Mouse (Mus musculus) CH12.LX (cell line): Measurements from ENCODE around the gene Cd200r1. TPM values are rescaled to one million over a fixed set of nuclear protein-coding genes. Genes with fewer than 3 reads are reported as not detected.

Experiments used
- DNase-seq: peaks from one replicate; pipeline ENCODE4 v3.0.0-alpha.2; 2013; ENCODE audit errors: extremely low read depth
- H3K27ac ChIP-seq: 2 replicates; pipeline ENCODE4 v1.5.1; 2012; ENCODE audit warnings: low read depth, mild to moderate bottlenecking, control low read depth, moderate library complexity; ENCODE audit not compliant: insufficient read depth
- H3K27me3 ChIP-seq: replicated peaks from 2 replicates; pipeline ENCODE3; 2012; ENCODE audit warnings: inconsistent platforms
- H3K36me3 ChIP-seq, 2 experiments: replicated peaks in 1 of 2; 2 replicates each; pipeline versions ENCODE3 to v1.6.1; 2012; ENCODE audit warnings: inconsistent platforms in 1 of 2, low read length in 1 of 2, mild to moderate bottlenecking in 1 of 2, mixed read lengths in 1 of 2, moderate library complexity in 1 of 2; ENCODE audit not compliant: control insufficient read depth in 1 of 2, insufficient read depth in 1 of 2
- H3K4me1 ChIP-seq, 2 experiments: 2 replicates each; pipeline ENCODE4 v1.6.1; 2012; ENCODE audit warnings: inconsistent platforms in 1 of 2, moderate library complexity in 1 of 2; ENCODE audit not compliant: insufficient read depth in 2 of 2, control insufficient read depth in 1 of 2
- H3K4me2 ChIP-seq: 2 replicates; pipeline ENCODE4 v1.6.1; 2012; ENCODE audit warnings: low read depth, mild to moderate bottlenecking, control low read depth; ENCODE audit not compliant: poor library complexity, insufficient read depth, severe bottlenecking
- H3K4me3 ChIP-seq, 3 experiments: fragments of 150-350 bp in 1 of 3; sonication (generic) in 1 of 3; replicated peaks in 1 of 3; 2 replicates each; pipeline versions ENCODE3 to v1.5.1; 2011 to 2012; ENCODE audit warnings: low read depth in 2 of 3, low read length in 2 of 3, mild to moderate bottlenecking in 2 of 3, moderate library complexity in 2 of 3, control low read depth in 1 of 3, improper control_type of control experiment in 1 of 3, inconsistent platforms in 1 of 3, mixed read lengths in 1 of 3; ENCODE audit not compliant: poor library complexity in 1 of 3
- H3K79me2 ChIP-seq: replicated peaks from 2 replicates; pipeline ENCODE4 v1.6.1; 2012; ENCODE audit warnings: mild to moderate bottlenecking, moderate library complexity; ENCODE audit not compliant: control insufficient read depth, poor library complexity, insufficient read depth, severe bottlenecking; ENCODE audit errors: extremely low read depth
- H3K9ac ChIP-seq: 2 replicates; pipeline ENCODE4 v1.6.1; 2012; ENCODE audit warnings: low read depth, mild to moderate bottlenecking, control low read depth, moderate library complexity; ENCODE audit not compliant: insufficient read depth
- H3K9me3 ChIP-seq: replicated peaks from 2 replicates; pipeline ENCODE3; 2012; ENCODE audit warnings: low read length, inconsistent platforms, mixed read lengths
- CHD2 ChIP-seq: IDR thresholded peaks from 2 replicates; pipeline ENCODE4 v1.6.1; 2011; ENCODE audit warnings: low read length, improper control_type of control experiment
- CTCF ChIP-seq, 2 experiments: IDR thresholded peaks in 1 of 2; conservative IDR thresholded peaks in 1 of 2; 2 replicates each; pipeline ENCODE4 v1.5.1; 2011 to 2012; ENCODE audit warnings: low read depth in 2 of 2, low read length in 2 of 2, improper control_type of control experiment in 1 of 2, inconsistent platforms in 1 of 2, mild to moderate bottlenecking in 1 of 2, moderate library complexity in 1 of 2
- ELF1 ChIP-seq: IDR thresholded peaks from 2 replicates; pipeline ENCODE4 v1.6.1; 2014; ENCODE audit warnings: low read depth, mild to moderate bottlenecking, inconsistent platforms, low read length, improper control_type of control experiment
- EP300 ChIP-seq: IDR thresholded peaks from 2 replicates; pipeline ENCODE4 v1.6.1; 2011; ENCODE audit warnings: low read length, improper control_type of control experiment
- IRF4 ChIP-seq: IDR thresholded peaks from 2 replicates; pipeline ENCODE4 v1.6.1; 2014; ENCODE audit warnings: low read depth, mild to moderate bottlenecking, inconsistent platforms, low read length, improper control_type of control experiment
- JUN ChIP-seq: IDR thresholded peaks from 2 replicates; pipeline ENCODE4 v1.6.1; 2011; ENCODE audit warnings: low read depth, mild to moderate bottlenecking, low read length, improper control_type of control experiment, moderate library complexity; ENCODE audit not compliant: insufficient read depth
- JUND ChIP-seq: conservative IDR thresholded peaks from 2 replicates; pipeline ENCODE4 v1.6.1; 2011; ENCODE audit warnings: low read depth, low read length, improper control_type of control experiment
- MAFK ChIP-seq: IDR thresholded peaks from 2 replicates; pipeline ENCODE4 v1.6.1; 2011; ENCODE audit warnings: low read length, improper control_type of control experiment; ENCODE audit not compliant: insufficient replicate concordance
- MAZ ChIP-seq: IDR thresholded peaks from 2 replicates; pipeline ENCODE4 v1.6.1; 2012; ENCODE audit warnings: low read depth, mild to moderate bottlenecking, inconsistent platforms, low read length, improper control_type of control experiment, moderate library complexity
- MXI1 ChIP-seq: IDR thresholded peaks from 2 replicates; pipeline ENCODE4 v1.6.1; 2011; ENCODE audit warnings: mild to moderate bottlenecking, low read depth, low read length, improper control_type of control experiment
- NELFE ChIP-seq: IDR thresholded peaks from 2 replicates; pipeline ENCODE4 v1.6.1; 2011; ENCODE audit warnings: low read depth, low read length, improper control_type of control experiment
- POLR2A ChIP-seq: IDR thresholded peaks from 2 replicates; pipeline ENCODE4 v1.6.1; 2011; ENCODE audit warnings: low read depth, mild to moderate bottlenecking, improper control_type of control experiment, low read length
- POLR2AphosphoS2 ChIP-seq: IDR thresholded peaks from 2 replicates; pipeline ENCODE4 v1.6.1; 2011; ENCODE audit warnings: low read depth, low read length, improper control_type of control experiment
- RAD21 ChIP-seq: IDR thresholded peaks from 2 replicates; pipeline ENCODE4 v1.6.1; 2011; ENCODE audit warnings: low read depth, mild to moderate bottlenecking, low read length, improper control_type of control experiment, moderate library complexity
- TCF12 ChIP-seq: IDR thresholded peaks from 2 replicates; pipeline ENCODE4 v1.6.1; 2014; ENCODE audit warnings: low read depth, mild to moderate bottlenecking, inconsistent platforms, low read length, improper control_type of control experiment
- USF2 ChIP-seq: conservative IDR thresholded peaks from 2 replicates; pipeline ENCODE4 v1.6.1; 2011; ENCODE audit warnings: low read depth, low read length, improper control_type of control experiment
- dilution Hi-C: fragments of 300-500 bp; cut with MboI; formaldehyde crosslinking; loops from 2 replicates; pipeline ENCODE4 v1.14.3; 2020; ENCODE audit warnings: low sequenced_read_pairs; ENCODE audit not compliant: extremely low pct_unique_long_range_greater_than_20kb, extremely low pct_ligation_motif_present
- in situ Hi-C: fragments of 300-500 bp; cut with MboI; formaldehyde crosslinking; loops from 3 replicates; pipeline ENCODE4 v1.14.3; 2019; ENCODE audit warnings: low sequenced_read_pairs, low pct_ligation_motif_present, low pct_unique_long_range_greater_than_20kb, mixed read lengths
- polyA plus RNA-seq: library from polyadenylated mRNA; unstranded; fragments of >175 nt; gene quantifications from 2 replicates; pipeline ENCODE4 v1.2.1, GENCODE M21; 2012; ENCODE audit warnings: low read depth; ENCODE audit not compliant: insufficient read length
- total RNA-seq, 2 experiments: library from RNA; depleted of rRNA; stranded (reverse); fragments of 300-350 nt in 1 of 2; fragments of >200 nt in 1 of 2; gene quantifications; 2 replicates each; pipeline ENCODE4 v1.2.3; 2012 to 2014

Gene Cd200r1
- total and polyA plus RNA-seq, 3 experiments = 1.2 to 5.4 (median 1.3) TPM

- Histone ChIP-seq H3K4me1 (peaks cover 0 to 15% of the 10 kb centered on the region in 2 experiments; a peak in 2 of 4 replicates), H3K27me3 (no peaks in the 10 kb centered on the region), H3K4me2 (no peak overlapping the region), H3K36me3 (peaks cover 8 to 28% of the 10 kb centered on the region in 2 experiments), H3K9me3 (no peaks in the 10 kb centered on the region), H3K27ac (no peak overlapping the region), H3K79me2 (no peaks in the 10 kb centered on the region), H3K4me3 (no peak overlapping the region), H3K9ac (no peak overlapping the region)
- TF ChIP-seq EP300 = 0 out of 2 replicates have a peak, but pooled peaks have one; percentile 7
- TF ChIP-seq JUND = 0 out of 2 replicates have a peak, but pooled peaks have one; percentile 3
- no peak for TF ChIP-seq TCF12
- dilution Hi-C loops (no loop called here), in situ Hi-C loops (loop anchor here (25.0 kb wide), 1 partner anchor 430 kb away; no protein-coding TSS in a partner anchor)
- DNase-seq = no peak
Measured at GRCm38 (mm10) chr16:44717141-44717634, 48.3 kb upstream of the Cd200r1 start.

DNA sequence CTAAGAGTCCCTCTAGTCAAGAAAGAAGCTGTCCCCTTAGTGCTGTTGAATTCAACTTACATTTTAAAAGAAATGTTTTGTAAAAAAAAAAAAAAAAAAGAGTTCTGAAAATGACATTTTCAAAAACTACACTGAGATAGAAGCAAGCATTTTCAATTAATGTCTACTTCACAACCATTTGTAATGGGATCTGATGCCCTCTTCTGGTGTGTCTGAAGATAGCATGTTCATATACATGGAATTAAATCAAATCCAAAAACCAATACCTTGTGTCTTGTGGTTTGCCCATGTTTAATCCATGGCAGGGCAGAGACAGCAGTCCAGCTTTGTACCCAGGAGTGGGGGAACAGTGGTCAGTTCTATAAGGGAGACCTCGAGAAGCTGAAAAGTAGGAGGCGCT lies 47.7 kb upstream of the Cd200r1 start:
- no peaks in the 10 kb centered on the region for H3K27me3 ChIP-seq
- in situ Hi-C loops (loop anchor here (25.0 kb wide), 1 partner anchor 431 kb away; no protein-coding TSS in a partner anchor), dilution Hi-C loops (no loop called here)
- no peaks in the 10 kb centered on the region for H3K79me2 ChIP-seq
- H3K27ac ChIP-seq = no peak overlapping the region
- no peak overlapping the region for H3K9ac ChIP-seq
- H3K4me3 ChIP-seq = no peak overlapping the region
- no peaks in the 10 kb centered on the region for H3K9me3 ChIP-seq
- no peak for DNase-seq
- peaks cover 0 to 21% of the 10 kb centered on the region in 2 experiments; a peak in 2 of 4 replicates for H3K4me1 ChIP-seq
- TF ChIP-seq CHD2 = no peak
- peak; percentile 27 for TF ChIP-seq RAD21
- peak in 1 of 2 experiments; percentile 48; a peak in 2 of 4 replicates for TF ChIP-seq CTCF (conservative IDR thresholded peaks at IDR 0.05 in 1 of 2, IDR thresholded peaks at IDR 0.05 in 1 of 2; ENCODE audit: low read depth in 2 of 2, low read length in 2 of 2)
- TF ChIP-seq POLR2AphosphoS2 = 0 out of 2 replicates have a peak, but pooled peaks have one; percentile 25
- peaks cover 8 to 28% of the 10 kb centered on the region in 2 experiments for H3K36me3 ChIP-seq
- no peak overlapping the region for H3K4me2 ChIP-seq

- in situ Hi-C loops (loop anchor here (25.0 kb wide), 1 partner anchor 432 kb away; no protein-coding TSS in a partner anchor), dilution Hi-C loops (no loop called here)
- no peak overlapping the region for H3K4me2 ChIP-seq
- H3K4me3 ChIP-seq = no peak overlapping the region
- peaks cover 0 to 29% of the 10 kb centered on the region in 2 experiments; a peak in 2 of 4 replicates for H3K4me1 ChIP-seq
- H3K79me2 ChIP-seq = no peaks in the 10 kb centered on the region
- H3K27ac ChIP-seq = no peak overlapping the region
- no peak overlapping the region for H3K9ac ChIP-seq
- peaks cover 8 to 30% of the 10 kb centered on the region in 2 experiments for H3K36me3 ChIP-seq
- no peak for TF ChIP-seq NELFE
- TF ChIP-seq CHD2 = no peak
- TF ChIP-seq JUND = no peak
- TF ChIP-seq JUN = no peak
- no peak for TF ChIP-seq MAFK
- TF ChIP-seq USF2 = no peak
- no peak for TF ChIP-seq ELF1
- no peak for TF ChIP-seq POLR2A
- no peak for TF ChIP-seq MAZ
- no peak for TF ChIP-seq RAD21
- no peak for TF ChIP-seq MXI1
- no peak for TF ChIP-seq IRF4
- DNase-seq = no peak
- no peaks in the 10 kb centered on the region for H3K27me3 ChIP-seq
- H3K9me3 ChIP-seq = no peaks in the 10 kb centered on the region
Measured at GRCm38 (mm10) chr16:44719349-44719748, 46.2 kb upstream of the Cd200r1 start.
